Mouse (Mus musculus) neutrophil, adult 5-6 weeks (primary cell): ENCODE measurements around the gene Gar1. TPM values are rescaled to one million over a fixed set of nuclear protein-coding genes. Genes with fewer than 3 reads are reported as not detected.

Source experiments
- ATAC-seq: fragments of 151-379, 151-347 bp; 2 replicates; pipeline ENCODE4 v1.8.0; 2017; ENCODE audit warnings: mild to moderate bottlenecking, moderate TSS enrichment; ENCODE audit not compliant: insufficient number of reproducible peaks, poor library complexity, low FRiP score, severe bottlenecking; ENCODE audit errors: extremely low read depth
- total RNA-seq: library from RNA; stranded (forward); fragments of 200-1000 nt; gene quantifications from 2 replicates; pipeline ENCODE4 v1.2.3, GENCODE M21; 2017

The Gar1 gene
- 4.1 and 6.3 TPM in 2 replicates for total RNA-seq

GRCm38 (mm10) chr3:129831035-129831568 lies at the start of gene Gar1:
Gene Gar1, minus strand, starts transcription at chr3:129831396.
- ATAC-seq: peak; percentile 92

GRCm38 (mm10) chr3:129879913-129880312 lies 48.7 kb upstream of the Gar1 start:
- ATAC-seq: no peak

DNA sequence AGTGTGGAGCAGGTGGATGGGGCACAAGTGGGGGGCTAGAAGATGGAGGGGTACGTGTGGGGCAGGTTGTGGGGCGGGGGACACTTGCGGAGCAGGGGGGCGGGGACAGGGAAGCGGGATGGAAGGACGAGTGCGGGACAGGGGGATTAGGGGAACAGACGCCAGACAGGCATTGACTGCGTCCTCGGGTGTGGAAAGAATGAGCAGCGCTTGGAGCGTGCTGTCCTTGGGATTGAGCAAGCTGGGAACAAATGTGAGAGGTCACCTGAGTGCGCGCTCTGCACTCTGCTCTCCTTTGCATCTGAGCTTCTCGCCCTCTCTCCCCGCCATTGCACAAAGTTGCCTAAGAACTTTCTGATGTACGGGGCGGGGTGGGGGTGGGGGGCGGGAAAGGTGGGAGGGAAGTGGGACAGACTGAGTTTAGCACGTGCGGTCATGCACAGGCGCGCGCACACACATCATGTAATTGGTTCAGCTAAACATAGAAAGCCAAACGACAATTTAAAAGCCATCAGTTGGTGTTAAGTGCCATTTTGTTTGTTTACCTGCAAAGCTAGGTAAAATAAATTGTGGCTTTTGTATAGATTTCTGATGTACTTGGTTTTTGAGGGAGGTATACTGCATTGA lies 48.0 kb upstream of the Gar1 start:
- 0 out of 2 replicates have a peak, but pooled peaks have one; percentile 27 for ATAC-seq

GRCm38 (mm10) chr3:129878405-129879021 lies 47.3 kb upstream of the Gar1 start, which contains the start of gene Pla2g12a:
Gene Pla2g12a, plus strand, starts transcription at chr3:129878606.
- ATAC-seq: peak; percentile 53

DNA sequence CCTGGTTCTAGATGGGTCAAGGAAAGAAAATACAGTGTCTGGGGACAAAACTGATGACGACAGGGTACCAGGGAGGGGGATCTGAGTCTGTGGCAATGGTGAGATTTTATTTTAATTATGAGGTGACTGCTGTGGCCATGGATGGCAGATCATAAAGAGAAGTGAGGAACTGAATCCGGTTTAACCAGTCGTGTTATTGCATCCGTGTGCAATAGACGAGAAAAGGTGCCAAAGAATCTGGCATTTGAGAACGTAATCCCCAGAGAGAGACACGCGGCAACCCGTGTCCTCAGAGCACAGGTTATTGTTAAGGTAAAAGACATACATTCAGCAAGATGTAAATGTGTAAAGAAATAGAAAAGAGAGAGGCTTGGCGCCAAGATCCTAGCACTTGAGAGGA lies 46.1 kb upstream of the Gar1 start:
- no peak for ATAC-seq

GRCm38 (mm10) chr3:129863698-129864097 lies 32.5 kb upstream of the Gar1 start:
- ATAC-seq: peak; percentile 58; the same call in 1 of the 2 replicates

- ATAC-seq: no peak
These were observed 31.4 kb upstream of the Gar1 start for GRCm38 (mm10) chr3:129862592-129862991.

- no peak for ATAC-seq
These were observed 15.7 kb upstream of the Gar1 start for GRCm38 (mm10) chr3:129846846-129847245.

DNA sequence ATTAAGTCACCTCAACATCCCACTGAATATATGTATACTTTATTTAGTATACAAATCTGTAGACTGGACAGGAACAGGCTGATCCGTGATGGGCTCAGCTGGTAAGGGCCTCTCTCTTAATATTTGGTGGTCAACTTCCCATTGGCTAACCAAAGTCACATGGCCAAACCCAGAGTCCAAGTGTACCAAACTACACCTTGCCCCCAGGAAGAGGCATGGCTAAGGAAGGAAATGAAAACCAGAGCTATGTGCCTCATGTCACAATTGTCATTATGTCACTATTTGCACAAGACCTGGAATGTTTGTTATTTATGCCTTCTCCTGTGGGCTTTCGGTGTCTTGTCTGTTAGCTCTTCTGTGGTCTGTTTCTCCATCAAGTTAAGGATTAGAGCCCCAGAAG lies 14.7 kb upstream of the Gar1 start:
- no peak for ATAC-seq

DNA sequence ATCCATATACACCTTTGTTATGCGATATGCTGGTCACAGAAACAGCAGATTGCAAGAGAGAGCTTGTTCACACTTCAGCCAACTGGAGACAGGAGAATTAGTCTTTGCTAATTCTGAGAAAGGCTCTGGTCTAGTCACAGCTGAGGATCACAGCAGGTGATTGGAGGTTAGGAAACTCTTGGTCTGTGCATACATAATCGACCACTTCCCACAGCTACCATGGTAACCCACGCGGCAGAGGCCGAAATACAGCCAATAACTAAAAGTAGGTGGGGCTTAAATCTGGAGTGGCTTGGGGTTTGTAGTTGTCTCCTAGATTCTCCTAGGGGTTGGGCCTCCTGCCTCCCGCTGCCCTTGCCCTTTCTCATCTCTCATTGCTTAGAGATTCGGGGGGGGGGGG lies 6.8 kb upstream of the Gar1 start:
- ATAC-seq: no peak

DNA sequence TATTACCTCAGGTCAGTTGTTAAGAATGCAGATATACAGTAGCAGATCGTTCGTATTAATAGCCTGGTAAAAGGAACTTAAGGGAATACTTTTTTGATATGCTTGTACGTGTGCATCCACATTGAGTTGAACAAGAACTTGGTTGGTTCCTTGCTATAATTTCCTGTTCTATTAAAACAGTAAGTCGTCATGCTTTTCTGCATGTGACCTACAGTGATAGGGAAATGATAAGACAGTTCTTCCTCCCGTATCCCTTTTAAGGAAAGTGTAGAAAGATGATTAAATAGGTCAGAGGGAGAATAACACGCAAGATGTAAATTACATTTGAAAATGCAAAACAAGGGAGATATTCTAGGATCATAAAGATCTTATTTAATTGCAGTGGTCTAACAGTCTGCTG lies 5.8 kb upstream of the Gar1 start:
- no peak for ATAC-seq

DNA sequence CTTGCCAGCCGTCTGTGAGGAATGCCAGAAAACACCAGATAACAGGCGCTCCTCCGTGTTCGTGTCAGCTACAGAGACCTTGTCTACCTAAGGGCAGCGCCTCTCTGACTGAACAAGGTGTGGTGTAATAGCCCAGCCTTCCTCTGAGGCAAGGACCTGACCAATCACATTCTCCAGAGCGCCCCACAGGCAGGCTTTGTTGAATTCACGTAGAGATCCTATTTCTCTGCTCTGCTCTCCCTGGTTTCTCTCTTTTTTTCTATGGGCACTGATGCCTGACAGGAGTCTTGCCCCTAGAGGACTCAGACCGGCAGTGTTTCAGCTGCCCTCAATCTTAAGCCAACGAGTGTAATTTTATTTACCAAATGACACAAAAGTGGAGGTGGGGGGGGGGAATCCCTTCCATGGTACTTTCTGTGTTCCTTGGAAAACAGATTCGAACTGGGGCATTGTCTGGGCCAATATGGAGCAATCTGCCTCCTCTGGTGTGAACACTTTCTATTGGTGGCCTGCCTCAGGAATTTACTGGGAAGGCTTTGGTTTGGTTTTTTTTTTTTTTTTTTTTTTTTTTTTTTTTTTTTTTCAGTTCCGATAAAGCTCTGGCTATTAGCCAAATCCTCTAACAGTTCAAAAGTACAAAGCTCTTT lies 5.0 kb upstream of the Gar1 start:
- no peak; the same call in 1 of the 2 replicates for ATAC-seq

DNA sequence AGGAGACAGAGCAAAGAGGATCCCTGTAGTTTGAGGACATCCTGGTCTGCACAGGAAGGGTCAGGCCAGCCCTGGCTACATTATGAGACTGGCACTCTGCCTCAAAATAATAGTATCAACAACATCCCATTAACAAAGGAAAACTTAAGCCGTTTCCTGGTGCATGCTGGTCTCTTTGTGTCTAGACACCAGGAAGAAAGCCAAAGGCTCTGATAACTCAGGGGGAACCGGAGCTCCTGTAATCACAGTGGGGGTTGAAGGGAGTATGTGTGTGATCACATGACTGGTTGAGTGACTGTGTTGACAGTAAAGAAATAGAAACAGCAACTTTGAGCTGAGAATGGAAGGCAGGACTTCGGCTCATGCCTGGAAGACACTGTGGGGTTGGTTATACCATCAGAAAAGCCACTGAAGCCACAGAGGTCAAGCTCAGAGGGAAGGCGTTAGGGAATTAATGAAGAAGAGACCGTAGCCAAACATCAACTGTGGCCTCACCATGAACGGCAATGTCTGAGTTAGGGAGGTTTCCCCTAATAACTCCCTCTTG lies 4.3 kb upstream of the Gar1 start, which contains the start of gene Cfi:
Cfi (plus strand) TSS at position 497 of the 547 bp plus-strand sequence.
- no peak for ATAC-seq

DNA sequence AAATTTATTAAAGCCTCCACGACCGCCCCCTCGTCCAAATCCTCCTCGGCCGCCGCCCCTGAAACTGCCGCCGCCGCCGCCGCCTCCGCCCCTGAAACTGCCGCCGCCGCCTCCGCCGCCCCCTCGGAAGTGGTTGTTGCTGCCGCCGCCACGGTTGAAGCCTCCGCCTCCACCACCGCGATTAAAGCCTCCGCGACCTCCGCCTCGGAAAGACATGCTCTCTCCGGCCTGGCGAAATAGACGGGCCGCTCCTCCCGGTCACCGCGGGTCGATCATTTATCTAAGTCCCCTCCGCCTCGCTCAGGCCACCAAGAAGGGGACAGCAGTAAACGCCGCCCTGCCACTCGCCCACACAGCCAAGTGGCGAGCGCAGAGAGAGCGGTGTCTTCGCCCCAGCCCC lies 570 bp downstream of the Gar1 start:
- ATAC-seq: no peak

DNA sequence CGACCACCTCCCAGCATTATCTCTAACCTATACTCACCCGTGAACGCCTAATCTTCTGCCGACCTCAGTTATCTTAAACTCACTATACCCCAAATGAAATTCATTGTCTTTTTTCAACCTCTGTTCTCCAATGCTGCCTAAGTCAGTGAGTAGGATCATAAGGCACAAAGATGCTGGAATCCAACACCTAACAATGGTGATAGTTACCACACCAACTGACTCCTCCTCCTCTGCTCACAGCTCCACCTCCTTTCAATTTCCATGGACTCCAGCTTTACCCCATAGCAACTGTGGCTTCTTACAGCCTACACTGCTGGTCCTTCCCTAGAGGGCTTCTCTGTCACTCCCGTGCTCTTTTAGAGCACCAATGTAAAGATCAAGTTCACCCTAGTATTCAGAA lies 3.5 kb downstream of the Gar1 start:
- no peak for ATAC-seq

DNA sequence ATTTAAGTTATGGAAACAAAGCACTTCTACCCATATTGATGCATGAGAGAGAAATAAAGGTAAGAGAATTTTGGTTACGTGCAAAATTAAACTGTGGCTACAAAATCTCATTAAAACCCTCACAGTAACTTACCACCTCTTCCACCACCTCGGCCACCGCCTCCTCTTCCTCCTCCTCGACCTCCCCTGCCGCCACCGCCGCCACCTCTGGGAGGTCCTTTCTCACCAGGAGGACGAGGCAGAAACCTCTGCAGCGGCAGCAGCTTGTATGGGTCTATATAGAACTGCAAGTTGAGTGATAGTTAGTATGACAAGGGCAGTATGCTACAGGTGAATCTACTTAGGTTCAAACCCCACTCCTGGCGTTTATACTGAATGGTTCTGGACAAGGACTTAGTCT lies 4.5 kb downstream of the Gar1 start:
- ATAC-seq: no peak

GRCm38 (mm10) chr3:129824891-129825290 lies 6.3 kb downstream of the Gar1 start:
- no peak for ATAC-seq

GRCm38 (mm10) chr3:129824146-129824545 lies 7.0 kb downstream of the Gar1 start:
- ATAC-seq: no peak

DNA sequence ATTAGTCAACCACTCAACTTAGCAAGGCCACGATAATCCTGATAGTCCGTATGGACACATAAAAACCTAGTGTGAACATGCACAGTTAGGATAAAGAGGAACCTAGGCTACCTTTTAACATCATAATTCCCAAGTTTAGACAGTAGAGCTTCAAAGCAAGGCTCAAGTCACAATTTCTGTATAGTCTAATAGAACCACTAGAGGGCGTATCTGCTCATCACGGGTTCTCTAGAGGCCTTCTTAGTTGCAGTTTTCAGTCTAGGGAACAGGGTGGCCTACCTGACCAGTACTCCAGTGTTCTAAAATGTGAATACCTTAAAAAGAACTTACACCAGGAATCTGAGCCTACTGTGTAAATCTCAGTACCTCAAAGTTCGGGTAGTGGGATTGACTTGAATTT lies 7.9 kb downstream of the Gar1 start:
- peak; percentile 70; the same call in 1 of the 2 replicates for ATAC-seq
